Mouse (Mus musculus): ENCODE measurements around the gene St3gal5.

Gene St3gal5

GRCm38 (mm10) chr6:72098691-72099090, 1.3 kb downstream of the St3gal5 start:
- DNase-seq, result no peak

DNA sequence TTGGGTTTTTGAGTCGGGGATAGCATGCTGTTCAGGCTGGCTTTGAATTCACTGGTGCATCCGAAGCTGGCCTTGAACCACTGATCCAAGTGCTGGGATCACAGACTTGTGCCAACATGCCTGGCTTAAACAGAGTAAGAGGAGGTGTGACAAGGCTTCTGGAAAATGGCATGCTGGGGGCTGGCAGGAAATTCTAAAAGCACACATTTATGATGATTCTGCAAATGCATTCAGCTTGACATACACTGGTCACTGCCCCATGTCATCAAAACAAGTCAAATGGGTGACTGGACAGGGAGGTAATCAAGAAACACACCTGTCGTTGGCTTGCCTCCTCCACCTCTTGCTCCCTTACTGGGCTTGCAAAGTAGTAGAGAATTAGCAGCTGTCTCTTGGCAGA, 1.9 kb downstream of the St3gal5 start:
- no peak for DNase-seq

DNA sequence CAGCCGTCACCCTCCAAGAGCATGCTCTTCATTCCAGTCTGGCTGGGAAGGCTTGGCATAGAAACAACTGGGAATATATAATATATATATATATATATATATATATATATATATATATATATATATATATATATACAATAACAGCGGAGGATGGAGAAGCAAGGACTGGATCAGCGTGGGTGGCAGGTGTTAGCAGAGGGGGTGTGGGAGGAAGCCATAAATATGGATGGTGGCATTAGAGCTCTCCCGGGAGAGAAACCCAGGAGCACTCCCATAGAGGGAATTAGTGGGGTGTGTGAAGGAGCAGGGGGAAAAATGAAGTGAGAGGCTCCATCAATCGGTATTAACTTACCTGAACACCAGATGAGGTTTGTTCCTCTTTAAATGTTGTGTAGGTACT, 2.8 kb downstream of the St3gal5 start:
- DNase-seq, result no peak

DNA sequence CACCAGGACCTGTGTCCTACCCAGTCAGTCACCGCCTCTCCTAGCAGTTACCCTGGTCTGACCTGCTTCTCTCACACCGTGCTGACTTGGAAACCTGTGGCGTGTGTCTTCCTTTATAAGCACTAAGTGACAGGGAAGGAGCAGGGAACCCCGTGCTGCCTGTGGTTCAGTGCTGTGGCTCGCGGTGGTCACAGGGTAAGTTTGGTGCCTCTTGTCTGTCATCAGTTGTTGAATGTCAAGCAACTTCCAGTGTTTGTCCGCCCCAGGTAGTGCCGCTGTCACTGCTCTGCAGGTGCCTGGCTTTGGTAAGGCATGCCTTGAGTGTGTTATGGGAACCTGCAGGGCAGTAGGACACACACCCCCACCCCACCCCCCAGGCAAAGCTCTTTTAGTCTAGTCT, 3.5 kb downstream of the St3gal5 start:
- DNase-seq, result no peak

DNA sequence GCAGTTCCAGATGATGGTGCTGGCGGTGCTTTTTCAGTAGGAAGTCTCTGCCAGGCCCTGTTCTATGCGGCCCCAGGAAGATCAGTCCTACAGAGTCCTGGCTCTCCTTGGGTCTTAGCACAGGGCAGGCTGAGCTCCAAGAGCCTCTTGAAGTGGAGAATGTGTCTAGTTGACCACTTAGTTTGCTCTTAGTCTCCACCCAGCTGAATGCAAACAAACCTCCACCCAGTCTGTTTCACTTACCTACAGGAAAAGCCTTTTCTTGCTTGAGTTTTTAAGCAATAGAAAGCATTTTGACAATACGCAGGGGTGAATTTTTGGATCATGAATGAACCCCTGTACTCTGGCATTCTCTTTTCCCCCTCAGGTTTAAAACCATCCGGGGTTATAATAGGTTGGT, 4.0 kb downstream of the St3gal5 start:
- no peak for DNase-seq

GRCm38 (mm10) chr6:72102066-72102465, 4.7 kb downstream of the St3gal5 start:
- no peak for DNase-seq

DNA sequence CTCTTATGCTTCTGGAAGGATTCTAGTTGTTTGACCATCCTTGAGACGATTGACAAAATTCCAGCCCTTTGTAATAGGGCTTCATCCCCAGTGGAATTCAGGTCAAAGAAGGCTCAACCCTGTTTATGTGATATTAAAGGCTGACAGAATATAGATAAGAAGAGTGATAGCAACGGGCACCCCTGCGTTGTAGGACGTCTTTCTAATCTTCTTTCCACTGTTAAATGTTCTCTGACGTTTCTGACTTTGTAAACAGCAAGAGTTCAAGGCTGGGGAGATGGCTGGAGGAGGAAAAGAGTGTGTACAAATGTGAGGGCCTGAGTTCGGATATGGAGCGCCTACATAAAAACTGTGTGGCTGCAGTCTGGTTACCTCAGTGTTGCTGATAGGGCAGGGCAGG, 7.1 kb downstream of the St3gal5 start:
- no peak for DNase-seq

- DNase-seq, result no peak
Observed at GRCm38 (mm10) chr6:72108941-72109892, 11.8 kb downstream of the St3gal5 start.

DNA sequence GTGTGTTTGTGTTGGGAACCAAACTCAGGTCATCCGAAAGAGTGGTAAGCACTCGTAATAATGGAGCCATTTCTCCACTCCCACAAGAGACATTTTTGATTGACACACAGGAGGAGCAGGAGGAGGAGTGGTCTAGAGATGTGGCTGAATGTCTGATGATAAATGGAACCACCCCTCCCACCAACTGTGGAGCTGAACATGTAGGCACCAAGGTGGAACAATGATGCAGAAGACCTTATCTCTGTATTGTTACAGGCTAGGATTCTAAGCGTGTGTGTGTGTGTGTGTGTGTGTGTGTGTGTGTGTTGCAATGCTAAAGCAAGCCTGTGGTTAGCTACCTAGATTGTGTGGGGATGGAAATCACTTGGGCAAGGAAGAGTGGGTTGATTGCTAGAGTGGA, 13.2 kb downstream of the St3gal5 start:
- DNase-seq, result no peak

GRCm38 (mm10) chr6:72112575-72112974, 15.2 kb downstream of the St3gal5 start:
- no peak for DNase-seq

DNA sequence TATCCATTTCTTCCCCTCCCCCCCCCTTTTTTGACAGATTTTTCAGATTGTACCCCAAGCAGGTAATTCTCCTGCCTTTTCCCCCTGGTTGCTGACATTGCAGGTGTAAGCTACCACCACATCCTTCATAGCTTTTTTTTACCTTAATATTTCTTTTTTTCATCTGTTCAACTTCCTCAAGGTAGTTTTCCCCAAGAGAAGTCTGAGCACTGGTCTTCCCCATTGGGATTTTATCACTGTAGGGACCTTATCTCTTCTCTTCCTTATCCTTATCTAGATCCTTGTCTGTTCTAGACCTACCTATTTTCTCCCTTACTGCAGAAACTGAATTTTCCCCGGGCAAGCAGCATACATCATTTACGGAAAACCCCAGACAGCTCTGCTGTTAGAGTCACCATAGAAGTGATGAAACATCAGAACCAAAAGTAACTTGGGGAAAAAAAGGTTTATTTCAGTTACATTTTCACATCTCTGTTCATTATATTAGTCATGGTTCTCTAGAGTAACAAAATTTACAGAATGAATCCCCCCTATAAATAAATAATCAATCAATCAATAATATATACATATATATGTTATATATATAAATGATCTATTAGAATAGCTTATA, 15.8 kb downstream of the St3gal5 start:
- no peak for DNase-seq

DNA sequence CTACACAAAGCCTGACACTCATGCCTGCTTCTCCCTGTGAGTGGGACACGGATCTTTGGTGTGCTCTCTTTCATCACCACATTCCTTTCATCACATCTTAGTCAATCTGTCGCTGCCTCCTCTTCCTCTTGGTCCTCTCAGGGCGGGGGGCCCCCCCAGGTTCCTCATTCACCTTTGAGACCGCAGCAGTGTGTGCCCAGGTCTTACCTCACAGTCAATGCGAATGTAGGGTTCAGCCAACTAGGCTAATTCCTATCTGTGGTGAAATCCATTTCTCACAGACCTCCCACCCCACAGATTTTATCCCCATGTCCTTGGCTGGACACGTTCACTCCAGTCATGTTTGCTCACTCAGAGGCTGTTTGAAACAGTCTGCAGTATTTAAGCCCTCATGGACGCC, 17.5 kb downstream of the St3gal5 start:
- DNase-seq, result no peak

- DNase-seq, result no peak
Observed at GRCm38 (mm10) chr6:72117322-72117968, 20.1 kb downstream of the St3gal5 start.

- DNase-seq, result no peak
Observed at GRCm38 (mm10) chr6:72119870-72120269, 22.5 kb downstream of the St3gal5 start.

DNA sequence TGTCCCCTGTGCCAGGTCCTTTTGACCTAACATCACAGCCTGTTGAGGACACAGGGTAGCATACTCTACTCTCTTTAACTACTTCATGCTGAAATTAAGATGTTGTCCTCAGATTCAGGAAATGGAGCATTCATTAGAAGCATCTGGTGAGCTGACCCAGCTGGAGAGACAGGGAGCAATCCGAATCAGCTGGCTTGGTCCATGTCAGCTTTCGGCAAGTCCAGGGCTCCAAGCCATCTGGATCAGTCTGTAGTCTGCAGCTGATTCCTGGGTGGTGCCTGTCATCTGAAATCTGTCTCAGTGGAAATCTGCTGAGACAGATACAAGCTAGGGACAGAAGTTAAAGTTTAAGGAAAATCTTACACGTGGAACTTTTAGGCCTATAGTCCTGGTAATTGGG, 23.9 kb downstream of the St3gal5 start:
- DNase-seq, result no peak

DNA sequence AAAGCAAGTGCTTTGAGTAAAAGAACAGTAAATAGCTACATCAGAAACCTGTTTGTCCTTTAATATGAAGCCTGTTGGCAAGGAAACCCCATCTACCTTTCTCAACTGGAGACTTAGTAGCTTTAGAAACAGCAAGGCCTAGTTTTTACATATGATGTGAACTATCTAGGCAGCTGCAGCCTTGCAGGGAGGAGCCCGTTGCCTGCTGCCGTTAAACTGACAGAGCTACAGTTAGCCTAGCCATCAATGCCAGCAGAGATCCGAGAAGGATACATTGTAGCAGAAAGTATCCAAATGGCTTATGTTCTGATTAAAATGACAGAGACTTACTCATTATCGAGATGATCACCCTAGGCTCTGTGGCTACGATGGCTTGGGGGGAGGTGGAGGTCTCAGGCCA, 25.1 kb downstream of the St3gal5 start:
- no peak for DNase-seq

- no peak for DNase-seq
Observed at GRCm38 (mm10) chr6:72124315-72125103, 27.1 kb downstream of the St3gal5 start.

DNA sequence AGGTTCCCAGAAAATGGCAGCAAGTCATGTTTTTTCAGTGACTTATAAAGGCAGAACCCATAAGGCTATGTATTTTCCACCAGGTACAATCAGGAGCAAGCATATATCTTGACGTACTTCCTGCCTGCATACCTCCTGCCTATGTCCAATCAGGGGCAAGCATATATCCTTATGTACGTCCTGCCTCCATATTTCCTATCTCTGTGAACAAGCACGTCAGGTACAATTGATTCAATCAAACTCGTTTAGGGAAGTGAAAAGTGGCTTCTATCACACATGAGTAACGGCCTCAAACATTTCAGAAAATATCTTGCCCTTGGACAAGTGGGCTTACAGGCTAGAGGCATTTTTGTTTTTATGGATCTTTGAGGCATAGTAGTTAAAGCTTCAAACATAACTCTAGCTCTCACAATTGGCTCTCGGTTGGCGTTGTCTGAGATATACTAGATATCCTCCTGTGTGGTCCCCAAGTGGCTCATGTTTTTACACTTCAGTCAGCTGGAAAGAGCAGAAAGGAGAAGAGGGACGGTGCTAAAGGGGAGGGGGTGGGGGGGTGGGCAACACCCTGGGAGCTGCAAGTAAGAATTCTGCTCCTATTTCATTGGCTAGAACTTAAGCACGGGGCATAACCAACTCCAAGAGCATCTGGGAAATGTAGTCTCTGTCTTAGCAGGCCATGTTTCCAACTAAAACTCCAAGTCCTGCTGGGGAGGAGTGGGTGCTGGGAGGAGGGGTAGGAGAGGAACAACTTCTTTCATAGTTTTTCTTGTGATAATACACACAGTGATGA, 28.9 kb downstream of the St3gal5 start:
- no peak for DNase-seq

GRCm38 (mm10) chr6:72130056-72130455, 32.7 kb downstream of the St3gal5 start:
- DNase-seq, result no peak

GRCm38 (mm10) chr6:72132671-72133214, 35.4 kb downstream of the St3gal5 start:
- no peak for DNase-seq

DNA sequence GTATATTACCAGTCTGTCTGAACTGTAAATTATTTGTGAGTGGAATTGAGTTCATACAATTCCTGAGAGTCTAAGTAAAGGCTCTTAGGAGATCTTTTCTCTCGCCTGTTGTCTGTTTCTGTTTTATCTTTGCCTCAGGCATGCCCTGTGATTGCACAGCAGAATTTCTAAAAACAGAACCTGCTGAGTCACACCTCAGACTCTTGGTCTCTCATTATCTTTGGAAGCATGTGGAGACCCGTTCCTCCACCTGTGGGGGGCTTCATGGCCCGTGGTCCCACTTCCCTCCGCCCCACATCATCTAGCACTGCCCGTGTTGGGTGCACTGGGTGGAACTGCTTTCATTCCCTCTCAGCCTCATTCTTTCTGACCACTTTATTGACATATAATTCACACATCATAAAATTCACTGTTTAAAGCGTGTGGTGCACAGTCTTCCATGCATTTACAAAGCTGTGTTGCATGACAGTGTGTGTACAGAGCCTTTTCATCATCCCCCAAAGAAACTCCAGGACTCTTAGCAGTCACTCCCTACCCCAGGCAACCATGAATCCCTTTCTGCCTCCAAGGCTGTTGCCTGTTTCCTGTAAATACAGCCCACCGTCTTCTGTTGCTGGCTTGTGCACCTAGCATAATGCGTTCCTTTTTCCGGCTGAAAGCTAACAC, 37.6 kb downstream of the St3gal5 start:
- DNase-seq, result no peak

Data from thymus, postnatal 4 days (tissue).